Mouse (Mus musculus) B cell, adult 2 months (primary cell): ENCODE data around the gene Gm6614.
"Not testable (repeated sequence)": the region's sequence is repeated elsewhere in the genome, so short reads cannot be mapped to it uniquely, and the experiment has no call there.

Experiments used
- DNase-seq, 2 experiments: peaks; one replicate each; pipeline ENCODE4 v3.0.0; 2022

Gene Gm6614

GRCm38 (mm10) chr6:142011364-142011955, at the start of gene Gm6614:
Gene Gm6614 (minus strand): TSS chr6:142011414.
- DNase-seq: no peak

- not testable (repeated sequence) for DNase-seq
These were observed 47.1 kb upstream of the Gm6614 start for GRCm38 (mm10) chr6:142058281-142058680.

- DNase-seq: no peak
These were observed 36.5 kb upstream of the Gm6614 start for GRCm38 (mm10) chr6:142047689-142048088.

- DNase-seq: no peak
These were observed 34.5 kb upstream of the Gm6614 start for GRCm38 (mm10) chr6:142045746-142046145.

GRCm38 (mm10) chr6:142041896-142042295, 30.7 kb upstream of the Gm6614 start:
- DNase-seq: no peak

- DNase-seq: no peak
These were observed 29.3 kb upstream of the Gm6614 start for GRCm38 (mm10) chr6:142040306-142041175.

- DNase-seq: no peak
These were observed 24.6 kb upstream of the Gm6614 start for GRCm38 (mm10) chr6:142035771-142036170.

GRCm38 (mm10) chr6:142021671-142022070, 10.5 kb upstream of the Gm6614 start:
- no peak for DNase-seq

- no peak for DNase-seq
These were observed 24.4 kb downstream of the Gm6614 start for GRCm38 (mm10) chr6:141986772-141987171.

- no peak for DNase-seq
These were observed 26.6 kb downstream of the Gm6614 start for GRCm38 (mm10) chr6:141984644-141985043.

- no peak for DNase-seq
These were observed 48.8 kb downstream of the Gm6614 start for GRCm38 (mm10) chr6:141962420-141962819.

- no peak for DNase-seq
These were observed 49.4 kb downstream of the Gm6614 start for GRCm38 (mm10) chr6:141961861-141962260.

- no peak for DNase-seq
These were observed 50.7 kb downstream of the Gm6614 start for GRCm38 (mm10) chr6:141960482-141960881.

- DNase-seq: no peak
These were observed 64.4 kb downstream of the Gm6614 start, which contains the start of gene Slco1a1 for GRCm38 (mm10) chr6:141946862-141947261. Gene Slco1a1 (minus strand): TSS chr6:141946962.

GRCm38 (mm10) chr6:141940451-141940850, 70.8 kb downstream of the Gm6614 start:
- no peak for DNase-seq
